Mouse (Mus musculus): ENCODE measurements around the gene Carns1.

GRCm38 (mm10) chr19:4142416-4143173 lies 32.7 kb downstream of the Carns1 start:
- TF ChIP-seq EP300 (IDR thresholded peaks at IDR 0.05; ENCODE audit: low read length) (no peak), CTCF (conservative IDR thresholded peaks at IDR 0.05 in 1 of 2, IDR thresholded peaks at IDR 0.05 in 1 of 2; ENCODE audit: low read depth in 2 of 2, low read length in 2 of 2) (no peak), E2F4 (IDR thresholded peaks at IDR 0.05; ENCODE audit: insufficient replicate concordance, low read depth, low read length) (no peak), POLR2A (IDR thresholded peaks at IDR 0.05; ENCODE audit: low read depth, low read length) (no peak)
